Mouse (Mus musculus) hindbrain, embryonic 14.5 days (tissue): ENCODE measurements around the gene Dnah10. TPM values are rescaled to one million over a fixed set of nuclear protein-coding genes. Genes with fewer than 3 reads are reported as not detected.

Experiments
- ATAC-seq: fragments of 200-750 bp; cut with Nextera tagmentation; 2 replicates; pipeline ENCODE4 v1.8.0; 2017; ENCODE audit warnings: moderate number of reproducible peaks, mild to moderate bottlenecking, moderate TSS enrichment, moderate library complexity; ENCODE audit not compliant: low FRiP score
- DNase-seq: peaks from one replicate; pipeline ENCODE4 v3.0.0-alpha.2; 2015; ENCODE audit warnings: low spot score
- H3K27ac ChIP-seq: fragments of 300-500 bp; sonication (generic); 2 replicates; pipeline ENCODE4 v1.5.1; 2014; ENCODE audit warnings: mild to moderate bottlenecking, moderate library complexity
- H3K27me3 ChIP-seq: fragments of 300-500 bp; sonication (generic); 2 replicates; pipeline ENCODE4 v1.6.1; 2014; ENCODE audit warnings: mild to moderate bottlenecking, low read length, mixed read lengths; ENCODE audit not compliant: control insufficient read depth, insufficient read depth
- H3K36me3 ChIP-seq: fragments of 300-500 bp; sonication (generic); replicated peaks from 2 replicates; pipeline ENCODE4 v1.6.1; 2014; ENCODE audit not compliant: control insufficient read depth, insufficient read depth
- H3K4me1 ChIP-seq: fragments of 300-500 bp; sonication (generic); replicated peaks from 2 replicates; pipeline ENCODE4 v1.6.1; 2014; ENCODE audit warnings: antibody characterized with exemption, low read length, mixed read lengths; ENCODE audit not compliant: control insufficient read depth, insufficient read depth
- H3K4me2 ChIP-seq: fragments of 300-500 bp; sonication (generic); replicated peaks from 2 replicates; pipeline ENCODE4 v1.6.1; 2014; ENCODE audit warnings: mild to moderate bottlenecking, moderate library complexity
- H3K4me3 ChIP-seq: fragments of 300-500 bp; sonication (generic); replicated peaks from 2 replicates; pipeline ENCODE4 v1.5.1; 2014; ENCODE audit warnings: mild to moderate bottlenecking, low read length
- H3K9ac ChIP-seq: fragments of 300-500 bp; sonication (generic); 2 replicates; pipeline ENCODE4 v1.6.1; 2014
- H3K9me3 ChIP-seq: fragments of 300-500 bp; sonication (generic); 2 replicates; pipeline ENCODE4 v1.6.1; 2016; ENCODE audit warnings: low read length; ENCODE audit not compliant: control insufficient read depth
- WGBS: fragments of 180-500 bp; shearing (Covaris S2); extraction: QIAGEN DNeasy Blood & Tissue Kit; methylation state at CpG from one replicate; pipeline ENCODE4 v1.1.7; 2014; 5-methylcytosine and 5-hydroxymethylcytosine counted together
- polyA plus RNA-seq: library from polyadenylated mRNA; unstranded; fragments of >200 nt; fragmentation: Nextera tagmentation; extraction: Ambion mirVana; gene quantifications from 2 replicates; pipeline ENCODE4 v1.2.1, GENCODE M21; 2014

Gene Dnah10
- polyA plus RNA-seq, 1 experiment from 2014 or later: 0.24 TPM

- H3K4me1 ChIP-seq: peaks cover 19% of the 10 kb centered on the region
- no peak overlapping the region for H3K4me3 ChIP-seq
- H3K9me3 ChIP-seq: no peaks in the 10 kb centered on the region
- H3K27ac ChIP-seq: no peak overlapping the region
- H3K36me3 ChIP-seq: peaks cover 43% of the 10 kb centered on the region
- H3K9ac ChIP-seq: no peak overlapping the region
- no peak overlapping the region for H3K4me2 ChIP-seq
- no peak for ATAC-seq
- 93% methylated on average over 3 of the region's 3 CpGs for WGBS
- no peaks in the 10 kb centered on the region for H3K27me3 ChIP-seq
- no peak for DNase-seq
Measured at GRCm38 (mm10) chr5:124873096-124873495, 148.2 kb downstream of the Dnah10 start.

- peaks cover 19% of the 10 kb centered on the region for H3K4me1 ChIP-seq
- ATAC-seq: no peak
- no peak overlapping the region for H3K4me3 ChIP-seq
- H3K9me3 ChIP-seq: no peaks in the 10 kb centered on the region
- DNase-seq: no peak
- H3K27me3 ChIP-seq: no peaks in the 10 kb centered on the region
- H3K9ac ChIP-seq: no peak overlapping the region
- no peak overlapping the region for H3K4me2 ChIP-seq
- no peak overlapping the region for H3K27ac ChIP-seq
- H3K36me3 ChIP-seq: peaks cover 43% of the 10 kb centered on the region
- 87% methylated on average over 6 of the region's 6 CpGs for WGBS
Measured at GRCm38 (mm10) chr5:124873890-124874601, 149.2 kb downstream of the Dnah10 start.

GRCm38 (mm10) chr5:124879251-124879650 is 154.4 kb downstream of the Dnah10 start:
- H3K4me3 ChIP-seq: no peak overlapping the region
- H3K9ac ChIP-seq: no peak overlapping the region
- peaks cover 8% of the 10 kb centered on the region; the same call in 1 of the 2 replicates for H3K4me1 ChIP-seq
- no peaks in the 10 kb centered on the region for H3K27me3 ChIP-seq
- no peak overlapping the region for H3K27ac ChIP-seq
- H3K9me3 ChIP-seq: no peaks in the 10 kb centered on the region
- no peak for DNase-seq
- H3K36me3 ChIP-seq: peaks cover 33% of the 10 kb centered on the region
- no peak overlapping the region for H3K4me2 ChIP-seq
- WGBS: 89% methylated on average over 4 of the region's 4 CpGs
- no peak for ATAC-seq

- 87% methylated on average over 6 of the region's 6 CpGs for WGBS
- H3K36me3 ChIP-seq: peaks cover 31% of the 10 kb centered on the region
- H3K27ac ChIP-seq: no peak overlapping the region
- ATAC-seq (no peak), DNase-seq (no peak)
- no peak overlapping the region for H3K4me3 ChIP-seq
- no peaks in the 10 kb centered on the region for H3K27me3 ChIP-seq
- H3K4me1 ChIP-seq: peaks cover 8% of the 10 kb centered on the region; the same call in 1 of the 2 replicates
- no peak overlapping the region for H3K4me2 ChIP-seq
- H3K9me3 ChIP-seq: no peaks in the 10 kb centered on the region
- H3K9ac ChIP-seq: no peak overlapping the region
Measured at GRCm38 (mm10) chr5:124879801-124880200, 154.9 kb downstream of the Dnah10 start.

GRCm38 (mm10) chr5:124883877-124884276 is 159.0 kb downstream of the Dnah10 start:
- Histone ChIP-seq H3K9ac (no peak overlapping the region), H3K27ac (no peak overlapping the region), H3K4me3 (no peak overlapping the region), H3K9me3 (no peaks in the 10 kb centered on the region), H3K4me1 (no peaks in the 10 kb centered on the region), H3K27me3 (no peaks in the 10 kb centered on the region), H3K36me3 (peaks cover 55% of the 10 kb centered on the region), H3K4me2 (no peak overlapping the region)
- ATAC-seq (no peak), DNase-seq (no peak)
- WGBS: 81% methylated on average over 6 of the region's 6 CpGs

Other genes starting within 250 kb of the Dnah10 start
- gene Rilpl2, start 246.7 kb upstream of the Dnah10 start, polyA plus RNA-seq: 28.5 and 29.7 TPM in 2 replicates
- 8.5 and 9.0 TPM in 2 replicates for gene Snrnp35, start 242.0 kb upstream of the Dnah10 start, polyA plus RNA-seq
- 13.2 and 15.2 TPM in 2 replicates for gene Rilpl1, start 193.7 kb upstream of the Dnah10 start, polyA plus RNA-seq
- 354 and 374 TPM in 2 replicates for gene Tmed2, start 184.4 kb upstream of the Dnah10 start, polyA plus RNA-seq
- gene Ddx55, start 172.2 kb upstream of the Dnah10 start, polyA plus RNA-seq: 18.8 and 22.7 TPM in 2 replicates
- 67.8 TPM in 2 replicates for gene Eif2b1, start 146.0 kb upstream of the Dnah10 start, polyA plus RNA-seq
- gene Gtf2h3, start 145.9 kb upstream of the Dnah10 start, polyA plus RNA-seq: 40.7 and 48.0 TPM in 2 replicates
- 37.3 and 38.1 TPM in 2 replicates for gene Atp6v0a2, start 96.5 kb upstream of the Dnah10 start, polyA plus RNA-seq
- 39.4 and 45.2 TPM in 2 replicates for gene Ccdc92, start 137.3 kb downstream of the Dnah10 start, polyA plus RNA-seq
- 76.3 and 76.8 TPM in 2 replicates for gene Zfp664, start 137.6 kb downstream of the Dnah10 start, polyA plus RNA-seq